Mouse (Mus musculus) layer of hippocampus, postnatal 36 days (tissue): ENCODE results near the gene Syk. TPM values are rescaled to one million over a fixed set of nuclear protein-coding genes. Genes with fewer than 3 reads are reported as not detected.

Experiments used
- DNase-seq, 2 experiments: peaks; one replicate each; pipeline ENCODE4 v3.0.0; 2022
- total RNA-seq, 2 experiments: library from RNA; stranded (reverse); gene quantifications; 2 replicates each; pipeline ENCODE4 v1.2.3; 2021

Gene Syk
- total RNA-seq, 2 experiments from 2014 or later = 2.9 to 3.8 TPM

DNA sequence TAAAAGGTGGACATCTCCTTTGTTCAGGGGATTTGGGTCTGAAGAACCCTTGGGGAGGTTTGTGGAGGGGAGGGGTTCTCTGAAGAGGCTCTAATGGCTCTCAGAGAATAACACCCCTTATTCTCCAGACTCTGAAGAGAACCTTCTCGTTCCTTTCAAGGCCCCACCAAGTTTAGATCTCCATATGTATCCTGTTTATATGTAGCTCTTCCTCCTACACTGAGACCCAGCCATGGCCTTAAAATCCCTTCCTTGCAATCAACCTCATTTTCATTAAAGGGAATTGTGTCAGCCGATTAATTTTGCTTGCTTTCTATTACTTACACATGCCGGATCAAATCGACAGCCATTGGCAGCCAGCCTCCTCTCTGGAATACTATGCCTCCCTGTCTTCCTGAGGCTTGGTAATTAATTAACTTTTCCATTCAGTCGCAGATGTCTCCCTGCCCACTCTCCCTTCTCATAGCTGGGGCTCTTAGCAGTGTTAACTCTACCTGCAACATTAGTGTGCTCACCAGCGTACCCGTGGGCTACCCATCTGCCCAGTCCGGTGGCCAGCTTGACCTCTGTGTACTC, 13.7 kb upstream of the Syk start:
- peak; percentile 37 to 44 for DNase-seq

DNA sequence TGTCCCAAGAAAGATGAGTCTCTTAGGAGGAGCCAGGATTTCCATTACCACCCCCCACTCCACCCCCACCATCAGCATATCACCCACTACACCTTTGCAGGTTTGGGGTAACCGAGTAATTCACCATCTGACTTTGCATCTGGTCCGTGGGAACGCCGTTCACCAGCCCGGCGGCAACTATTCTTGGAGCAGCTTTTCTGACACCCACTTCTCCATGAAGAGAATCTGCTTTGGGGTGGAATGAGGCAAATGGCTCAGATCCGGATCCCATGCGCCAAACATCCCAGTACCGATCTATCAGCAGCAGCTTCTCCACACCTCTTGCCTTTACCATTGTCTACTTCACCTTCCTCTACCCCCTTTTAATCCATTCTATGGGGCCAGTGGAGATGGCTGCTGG, 12.7 kb upstream of the Syk start:
- DNase-seq = peak; percentile 55 to 65

DNA sequence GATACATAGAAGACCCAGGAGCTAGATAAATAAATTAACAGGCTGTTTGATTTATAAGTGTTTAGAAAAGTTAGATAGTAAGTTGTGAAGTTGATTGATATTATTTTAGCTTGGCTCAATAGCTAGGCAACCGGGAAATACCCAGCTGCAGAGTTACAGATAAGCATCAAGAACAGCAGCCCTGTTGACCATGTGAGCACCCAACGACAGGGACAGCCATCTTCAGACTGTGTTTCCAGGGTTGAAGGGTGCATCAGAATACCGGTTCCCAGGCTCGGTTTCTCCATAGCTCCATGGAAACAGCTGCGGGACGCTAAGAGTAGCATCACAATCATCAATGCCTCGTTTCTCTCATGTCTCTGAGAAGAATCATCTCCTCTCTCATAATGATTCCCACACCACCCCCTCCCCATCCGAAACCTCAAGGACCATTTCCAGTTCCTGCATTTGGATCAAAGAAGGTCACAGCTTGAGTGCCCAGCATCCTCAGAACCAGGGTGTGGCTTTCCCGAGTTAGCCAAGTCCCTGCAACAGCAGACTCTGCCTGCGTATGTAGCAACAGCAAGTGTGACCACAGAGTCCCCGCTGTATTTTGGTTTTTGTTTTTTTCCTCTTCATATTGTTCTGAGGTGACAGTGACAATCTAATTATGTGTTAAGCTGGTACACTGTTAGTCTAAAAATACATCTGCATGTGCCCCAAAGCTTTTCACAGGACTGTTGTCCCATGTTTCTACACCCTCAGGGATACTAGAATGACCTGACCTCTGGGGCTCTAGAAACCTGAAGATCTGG, 11.2 kb upstream of the Syk start:
- DNase-seq = no peak

DNA sequence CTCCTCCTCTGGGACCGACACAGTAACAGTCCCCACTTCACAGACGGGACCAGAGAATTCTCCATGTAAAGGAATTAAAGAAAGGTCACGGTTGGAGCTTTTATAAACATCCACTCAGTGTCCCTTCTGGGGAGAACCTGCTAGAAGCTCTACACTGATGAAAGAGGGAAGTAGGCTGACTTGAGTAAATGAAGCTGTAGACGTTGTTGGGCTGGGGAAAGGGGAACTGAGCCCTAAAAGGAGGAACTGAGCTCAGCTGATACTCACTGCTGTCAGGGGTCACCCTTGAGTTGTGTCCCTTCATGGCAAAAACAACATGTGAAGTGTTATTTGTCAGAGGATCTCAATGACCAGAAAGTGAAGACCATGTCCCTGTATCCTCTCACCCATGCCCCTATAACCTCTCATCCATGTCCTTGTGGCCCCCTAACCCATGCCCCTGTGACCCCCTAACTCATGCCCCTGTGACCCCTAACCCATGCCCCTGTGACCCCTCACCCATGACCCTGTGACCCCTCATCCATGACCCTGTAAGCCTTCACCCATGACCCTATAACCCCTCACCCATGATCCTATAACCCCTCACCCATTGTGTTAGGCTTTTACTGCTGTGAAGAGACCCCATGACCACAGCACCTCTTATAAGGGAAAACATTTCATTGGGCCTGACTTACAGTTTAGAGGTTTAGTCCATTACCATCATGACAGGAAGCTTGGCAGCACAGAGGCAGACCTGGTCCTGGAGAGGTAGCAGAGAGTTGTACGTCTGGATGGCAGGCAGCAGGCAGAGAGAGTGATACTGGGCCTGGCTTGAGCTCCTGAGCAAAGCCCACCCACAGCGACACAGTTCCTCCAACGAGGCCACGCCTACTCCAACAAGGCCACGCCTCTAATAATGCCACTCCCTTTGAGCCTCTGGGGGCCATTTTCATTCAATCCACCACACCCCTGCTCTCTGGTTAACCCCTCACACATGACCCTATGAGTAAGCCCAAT, 10.2 kb upstream of the Syk start:
- DNase-seq = no peak

DNA sequence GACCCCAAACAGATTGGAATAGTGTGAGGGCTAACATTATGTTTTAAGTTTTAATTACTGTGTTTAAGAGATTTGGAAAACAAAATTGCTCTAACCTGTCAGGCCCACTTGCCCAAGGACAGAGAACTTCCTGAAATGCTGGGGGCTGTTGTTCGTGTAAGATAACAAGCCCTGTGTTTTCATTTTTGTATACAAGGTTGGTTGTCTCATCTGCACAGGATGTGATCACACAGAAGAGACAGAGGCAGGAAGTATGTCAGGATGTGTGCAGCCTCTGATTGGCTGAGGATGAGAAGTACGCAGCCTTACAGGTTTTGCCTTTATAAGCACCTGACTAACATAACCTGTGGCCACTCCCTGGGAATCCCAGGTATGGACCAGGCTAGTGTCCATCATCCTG, 8.7 kb upstream of the Syk start:
- no peak for DNase-seq

DNA sequence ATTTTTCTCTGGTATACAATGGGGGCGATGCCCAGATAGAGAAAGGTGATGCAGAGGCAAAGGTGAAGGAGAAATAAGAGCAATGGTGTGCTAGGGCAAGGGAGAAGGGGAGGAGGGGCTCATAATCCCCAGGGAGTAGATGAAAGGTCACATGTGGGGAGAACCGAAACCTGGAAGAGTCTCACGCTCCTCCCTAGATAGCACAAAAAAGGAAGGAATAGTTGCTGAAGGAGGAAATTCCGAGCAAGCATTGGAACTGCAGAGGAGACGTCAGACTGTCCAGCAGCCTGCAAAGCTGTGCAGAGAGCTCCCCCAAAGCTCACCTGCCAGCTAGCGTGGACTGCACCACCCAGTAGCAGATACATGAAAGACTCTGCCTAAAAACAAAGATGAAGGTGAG, 7.5 kb upstream of the Syk start:
- DNase-seq = no peak

DNA sequence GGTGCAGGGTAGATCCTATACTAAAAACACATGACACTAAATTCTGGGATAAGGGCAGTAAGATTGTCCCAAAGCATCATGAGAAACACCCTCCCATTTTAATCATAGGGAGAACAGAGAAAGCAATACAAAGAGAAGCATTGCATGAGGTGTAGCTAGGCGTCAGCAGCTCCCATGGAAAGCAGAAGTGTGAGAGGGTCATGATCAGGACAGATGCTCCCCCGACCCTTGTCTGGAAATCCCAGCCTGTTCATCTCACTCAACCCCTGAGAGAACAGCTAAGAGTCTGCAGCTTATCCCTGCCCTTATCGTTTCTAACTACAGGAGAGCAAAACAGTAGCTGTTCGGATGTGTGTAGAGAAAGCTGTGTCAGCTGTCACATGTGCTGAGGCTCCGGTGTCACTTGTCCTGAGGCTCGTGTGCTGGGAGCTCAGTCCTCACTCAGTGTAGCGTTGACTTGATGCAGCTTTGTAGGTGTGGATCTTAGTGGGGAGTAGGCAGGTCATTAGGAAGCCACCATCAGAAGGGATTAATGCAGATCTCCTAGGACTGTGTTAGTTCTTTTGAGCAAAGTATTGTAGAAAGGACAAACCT, 6.9 kb upstream of the Syk start:
- no peak for DNase-seq

DNA sequence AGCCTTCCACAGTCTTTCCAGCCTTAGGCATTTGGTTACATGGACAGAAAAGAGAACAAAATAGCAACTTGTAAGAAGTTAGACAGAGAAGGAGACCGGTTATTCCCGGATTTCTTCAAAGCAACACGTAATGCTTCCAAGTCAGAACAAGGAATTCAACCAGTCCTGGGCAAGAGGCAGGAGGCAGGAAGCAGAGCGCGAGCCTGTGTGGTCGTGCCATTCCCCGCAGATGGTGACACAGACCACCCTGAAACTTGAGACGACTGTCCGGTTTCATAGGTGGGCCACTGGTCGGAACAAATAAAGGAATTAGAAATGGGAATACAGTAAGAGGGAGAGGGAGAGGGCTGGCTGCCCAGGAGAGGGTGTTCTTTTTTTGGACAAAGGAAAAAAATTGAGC, 6.1 kb upstream of the Syk start:
- no peak for DNase-seq

DNA sequence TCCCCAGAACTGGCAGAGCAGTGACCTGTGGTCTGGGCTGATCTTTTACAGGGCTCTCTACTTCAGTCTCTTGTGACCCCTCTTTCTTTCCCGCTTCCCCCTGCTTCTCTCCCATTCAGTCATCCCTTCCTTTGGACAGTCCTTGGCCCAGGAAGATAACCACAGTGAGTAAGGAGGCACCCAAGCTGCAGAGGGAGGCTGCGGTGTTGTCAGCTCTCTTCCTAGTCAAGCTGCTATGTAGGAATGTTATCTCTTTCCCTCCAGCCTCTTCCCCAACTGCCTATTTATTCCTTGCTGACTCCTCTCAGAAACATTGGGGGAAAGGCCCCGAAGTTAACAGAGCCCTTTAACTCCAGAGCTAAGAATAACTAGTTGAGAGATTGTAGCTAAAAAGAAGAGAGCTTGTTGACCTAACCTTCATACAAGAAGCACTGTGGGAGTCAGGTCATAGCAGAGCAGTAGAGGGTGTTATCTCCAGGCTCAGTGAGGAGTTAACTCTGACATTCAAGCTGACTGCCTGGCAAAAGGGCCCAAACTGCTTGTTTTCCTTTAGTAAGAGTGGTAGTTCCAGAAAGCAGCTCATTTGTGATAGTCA, 5.5 kb upstream of the Syk start:
- no peak for DNase-seq

DNA sequence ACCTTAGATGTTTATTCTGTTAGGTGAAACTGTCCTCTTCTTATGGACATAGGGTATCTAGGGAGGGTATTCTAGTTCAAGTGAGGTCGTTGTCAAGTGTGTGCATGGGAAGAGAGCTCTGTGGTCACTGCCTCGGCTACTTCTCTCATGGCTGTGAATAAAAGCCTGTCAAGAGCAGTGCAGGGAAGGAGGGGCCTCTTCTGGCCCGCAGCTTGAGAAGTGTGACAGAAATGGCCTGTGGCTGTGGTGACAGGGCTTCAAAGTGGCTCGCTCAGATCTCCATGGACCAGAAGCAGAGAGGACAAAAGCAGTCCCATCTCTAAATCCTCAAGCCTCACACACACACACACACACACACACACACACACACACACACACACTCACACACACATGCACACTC, 5.0 kb upstream of the Syk start:
- no peak for DNase-seq

DNA sequence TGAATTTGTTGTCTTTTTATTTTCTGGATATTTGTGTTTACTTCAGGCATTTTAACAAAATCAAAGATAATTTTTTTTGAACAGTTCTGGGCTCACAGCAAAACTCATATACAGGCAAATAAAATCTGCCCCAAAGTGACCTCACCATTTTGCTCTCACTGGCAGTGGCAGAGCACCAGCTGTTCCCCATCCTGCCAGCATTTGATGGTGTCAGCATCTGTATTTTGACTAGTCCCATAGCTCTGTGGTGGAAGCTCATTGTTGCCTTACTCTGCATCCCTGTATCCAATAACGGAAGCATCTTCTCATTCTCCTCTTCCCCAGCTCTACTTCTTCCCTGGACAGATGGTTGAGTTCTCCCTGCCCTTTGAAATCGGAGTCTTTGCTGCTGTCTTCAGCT, 4.2 kb upstream of the Syk start:
- no peak for DNase-seq

DNA sequence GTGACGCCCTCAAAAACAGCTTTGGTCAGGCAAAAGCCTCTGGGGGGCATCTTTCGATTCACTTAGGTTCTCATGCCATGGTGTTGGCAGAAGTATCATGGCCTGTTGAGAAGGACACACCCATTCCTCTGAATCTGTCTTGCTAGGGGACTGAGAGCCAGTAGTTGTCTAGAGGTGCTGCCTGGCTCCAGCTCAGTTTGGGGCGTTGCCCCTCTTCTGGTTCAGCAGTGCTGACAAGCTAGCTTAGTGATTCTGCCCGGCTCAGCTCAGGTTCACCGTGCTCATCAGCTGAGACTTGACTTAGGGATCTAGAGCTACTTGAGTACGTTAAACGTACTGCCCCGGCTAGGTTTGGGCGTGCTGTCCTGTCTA, 481 bp upstream of the Syk start:
- no peak for DNase-seq

DNA sequence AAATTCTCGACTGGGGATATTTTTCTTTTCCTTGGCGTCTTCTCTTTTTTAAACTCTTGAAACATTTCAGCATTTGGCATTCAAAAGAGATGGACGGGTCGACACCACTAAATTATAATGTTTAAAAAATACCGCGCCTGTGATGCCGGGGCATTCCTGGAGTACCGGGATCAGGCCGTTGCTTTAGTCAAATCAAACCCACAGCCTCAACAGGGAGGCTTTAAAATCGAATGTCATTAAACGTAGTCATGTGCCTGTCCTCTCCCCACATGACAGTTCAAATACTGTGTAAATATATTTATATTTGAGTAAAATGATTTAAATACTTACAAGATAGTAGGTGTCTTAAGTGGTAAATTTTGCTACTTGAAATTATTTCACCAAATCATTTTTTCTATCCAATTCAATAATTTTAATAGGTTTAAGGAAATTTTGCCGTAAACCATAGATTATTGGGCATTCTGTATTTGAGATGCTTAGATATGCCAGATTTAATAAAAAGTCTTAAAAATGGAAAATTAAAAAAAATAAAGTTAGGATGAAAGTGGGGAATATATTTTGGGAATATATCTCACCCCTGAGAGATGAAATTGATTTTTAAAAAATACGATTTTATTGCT, 1.1 kb downstream of the Syk start:
- no peak for DNase-seq

DNA sequence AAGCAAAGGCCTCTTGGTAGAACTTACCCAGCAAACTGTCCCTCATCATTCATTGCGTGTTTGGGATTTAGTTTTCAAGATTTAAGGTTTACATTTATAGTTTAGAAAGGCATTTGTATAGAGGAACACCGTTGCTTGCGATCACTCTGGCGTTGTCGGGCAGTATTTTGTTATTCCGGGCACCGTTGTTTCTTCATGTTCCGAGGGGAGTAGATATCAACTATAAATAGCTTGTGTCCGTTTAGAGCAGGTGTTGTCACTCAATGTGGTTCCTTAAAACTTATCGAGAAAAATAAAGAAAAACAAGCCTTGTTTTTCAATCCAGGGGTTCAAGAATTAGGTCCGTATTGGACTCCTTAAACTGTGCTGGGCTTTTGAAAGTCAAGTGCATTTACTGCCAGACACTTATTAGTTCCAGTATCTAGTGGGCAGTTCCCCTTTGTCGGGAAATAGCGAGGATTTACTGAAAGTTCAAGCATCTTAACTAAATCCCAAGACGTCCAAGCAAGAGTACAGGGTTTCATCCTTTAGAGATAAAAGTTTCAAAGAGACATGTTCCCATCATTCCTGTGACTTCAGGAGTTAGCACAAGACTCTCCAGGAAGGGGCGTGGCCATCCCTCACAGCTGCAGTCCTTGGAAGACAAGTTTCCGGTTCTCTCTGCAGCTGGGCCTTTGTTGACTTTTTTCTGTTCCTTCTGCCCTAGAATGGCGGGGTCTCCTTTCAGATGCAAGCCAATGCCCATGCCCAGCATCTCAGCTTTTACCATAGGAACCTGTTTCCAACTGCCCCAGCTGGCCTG, 1.9 kb downstream of the Syk start:
- DNase-seq = no peak

DNA sequence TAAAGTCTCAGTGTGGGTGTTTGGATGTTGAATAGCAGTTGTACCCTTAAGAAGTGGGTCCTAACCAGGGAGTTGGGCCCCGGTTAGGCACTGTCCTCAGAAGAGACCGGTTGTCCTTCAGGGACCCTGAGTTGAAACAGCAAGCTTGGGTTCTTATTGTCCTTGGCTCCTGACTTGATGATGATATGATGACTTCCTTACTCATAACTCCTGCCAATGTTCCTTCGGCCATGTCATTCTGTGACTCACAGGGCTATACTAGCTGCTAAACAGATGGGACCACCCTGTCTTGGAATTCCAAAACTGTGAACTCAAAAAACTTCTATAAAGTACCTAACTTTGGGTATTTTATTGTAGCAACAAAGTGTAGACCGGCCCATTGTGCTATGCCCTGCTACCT, 4.8 kb downstream of the Syk start:
- no peak for DNase-seq

DNA sequence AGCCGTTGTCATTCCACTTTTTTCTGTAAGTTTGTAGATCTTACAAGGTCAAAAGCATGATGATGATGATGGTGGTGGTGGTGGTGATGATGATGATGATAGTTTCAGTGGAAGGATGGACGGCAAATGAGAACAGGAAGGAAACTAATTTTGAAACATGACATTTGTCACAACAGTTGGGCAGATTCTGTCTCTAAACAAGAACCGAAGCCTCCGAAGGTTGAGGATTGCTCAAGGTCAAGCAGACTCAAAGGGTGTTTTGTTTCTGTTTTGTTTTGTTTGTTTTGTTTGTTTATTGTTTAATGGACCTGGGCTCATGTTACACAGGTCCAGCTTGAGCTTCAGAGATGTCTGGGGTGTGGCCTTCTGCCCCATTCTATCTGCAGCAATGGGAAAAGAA, 6.1 kb downstream of the Syk start:
- no peak for DNase-seq

DNA sequence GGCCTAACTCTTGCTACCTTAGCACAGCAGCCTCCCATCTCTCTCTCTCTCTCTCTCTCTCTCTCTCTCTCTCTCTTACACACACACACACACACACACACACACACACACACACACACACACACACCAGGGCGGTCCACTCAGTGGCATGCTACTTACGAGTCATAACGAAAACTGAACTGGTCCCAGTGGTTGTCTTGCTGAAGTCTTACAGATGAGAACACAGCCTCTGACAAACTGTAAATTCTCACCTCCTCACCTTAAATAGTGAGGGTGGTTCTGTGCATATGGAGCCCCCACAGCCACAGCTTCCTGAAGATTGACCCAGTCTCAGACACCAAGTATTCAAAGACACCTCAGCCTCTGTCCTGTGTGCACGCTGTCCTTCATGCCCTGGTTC, 8.9 kb downstream of the Syk start:
- DNase-seq = no peak

DNA sequence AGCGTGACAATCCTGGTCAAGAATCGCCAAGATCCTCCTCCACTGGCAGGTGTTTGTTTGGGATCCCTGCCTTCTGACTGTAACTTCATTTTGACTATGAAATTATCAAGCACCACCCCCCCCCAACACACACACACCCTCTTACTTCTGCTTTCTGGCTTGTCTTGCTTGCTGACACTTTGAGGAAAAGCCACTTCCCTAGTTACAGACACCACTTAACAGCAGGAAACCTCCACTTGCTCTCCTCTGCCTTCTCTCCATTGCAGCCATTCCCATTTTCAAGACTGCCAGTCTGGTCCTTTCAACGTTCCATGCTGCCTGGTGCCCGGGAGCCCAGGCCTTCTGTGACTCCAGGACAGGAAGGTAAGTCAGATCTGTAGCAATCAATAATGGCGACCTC, 13.7 kb downstream of the Syk start:
- no peak for DNase-seq

DNA sequence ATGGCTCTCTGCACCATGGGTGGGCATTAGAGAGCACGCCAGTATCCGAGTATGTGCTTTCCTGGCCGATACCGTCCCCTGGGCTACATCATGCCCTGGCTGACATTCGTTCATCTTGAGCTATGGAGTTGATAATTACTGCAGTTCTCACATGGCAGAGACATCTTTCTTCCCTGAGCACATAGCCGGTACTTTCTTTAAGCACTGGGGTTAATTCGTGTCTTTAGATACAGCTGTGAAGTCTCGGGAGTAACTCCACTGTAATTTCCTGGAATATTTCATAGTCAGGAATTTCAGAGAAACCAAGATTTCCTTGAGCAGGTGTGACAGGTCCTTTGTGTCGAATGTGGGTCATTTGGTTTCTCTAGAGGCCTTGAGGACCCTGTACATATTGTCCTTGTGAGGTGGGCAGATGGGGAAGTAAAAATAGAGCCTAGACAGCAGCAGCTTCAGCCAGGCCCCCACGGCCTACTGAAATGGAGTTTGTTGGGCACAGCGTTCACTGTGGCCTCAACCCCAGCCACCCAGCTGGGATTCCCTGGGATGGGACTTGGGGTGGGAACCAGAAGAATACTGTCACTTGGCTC, 14.2 kb downstream of the Syk start:
- no peak for DNase-seq

DNA sequence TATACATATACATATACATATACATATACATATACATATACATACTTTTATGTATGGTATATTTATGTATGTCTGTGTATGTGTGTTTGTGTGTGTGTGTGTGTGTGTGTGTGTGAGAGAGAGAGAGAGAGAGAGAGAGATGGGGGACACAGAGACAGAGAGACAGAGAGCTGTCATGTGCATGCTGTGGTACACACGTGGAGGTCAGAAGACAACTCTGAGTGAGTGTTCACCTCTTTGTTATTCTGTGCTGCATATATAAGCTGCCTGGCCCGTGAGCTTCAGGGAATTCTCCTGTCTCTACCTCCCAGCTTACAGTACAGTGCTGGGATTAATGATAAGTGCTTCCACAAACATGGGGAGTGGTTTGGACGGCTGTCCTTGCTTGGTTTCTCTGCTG, 15.3 kb downstream of the Syk start:
- no peak for DNase-seq
